Mouse (Mus musculus): ENCODE measurements around the gene Neu1.

DNA sequence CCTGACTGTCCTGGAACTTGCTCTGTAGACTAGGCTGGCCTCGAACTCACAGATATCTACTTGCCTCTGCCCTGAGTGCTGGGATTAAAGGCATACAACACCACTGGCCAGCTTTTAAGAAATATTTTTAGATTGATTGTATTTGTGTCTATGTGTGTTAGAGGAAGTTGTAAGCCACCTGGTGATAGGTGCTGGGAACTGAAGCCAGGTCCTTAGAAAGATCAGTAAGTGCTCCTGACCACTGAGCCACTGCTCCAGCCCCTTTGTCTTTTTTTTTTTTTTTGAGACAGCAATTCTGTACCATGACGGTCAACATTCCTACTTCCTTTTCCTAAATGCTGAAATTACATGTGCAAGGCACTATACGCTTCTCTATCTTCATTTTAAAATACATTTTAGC lies 22.2 kb downstream of the Neu1 start:
- TF ChIP-seq CTCF (IDR thresholded peaks at IDR 0.05; ENCODE audit: control insufficient read depth, insufficient read depth, insufficient replicate concordance, low read depth, low read length): no peak
- TF ChIP-seq POLR2A (IDR thresholded peaks at IDR 0.05; ENCODE audit: control insufficient read depth, low read depth, low read length): no peak

Measured in testis, adult 2 months (tissue).